Mouse (Mus musculus) intestine, embryonic 16.5 days (tissue): Measurements from ENCODE around the gene Slc8a1. TPM values are rescaled to one million over a fixed set of nuclear protein-coding genes. Genes with fewer than 3 reads are reported as not detected.

Source experiments
- ATAC-seq: fragments of 200-750 bp; cut with Nextera tagmentation; 2 replicates; pipeline ENCODE4 v1.8.0; 2017; ENCODE audit warnings: moderate TSS enrichment, moderate library complexity
- H3K27ac ChIP-seq: fragments of 300-500 bp; sonication (generic); 2 replicates; pipeline ENCODE4 v1.5.1; 2014; ENCODE audit warnings: mild to moderate bottlenecking, low read length
- H3K27me3 ChIP-seq: fragments of 300-500 bp; sonication (generic); replicated peaks from 2 replicates; pipeline ENCODE4 v1.6.1; 2014; ENCODE audit warnings: low read length, control low read depth, mixed read lengths; ENCODE audit not compliant: control insufficient read depth, insufficient read depth
- H3K36me3 ChIP-seq: fragments of 300-500 bp; sonication (generic); 2 replicates; pipeline ENCODE4 v1.6.1; 2014; ENCODE audit warnings: low read length, control low read depth; ENCODE audit not compliant: control insufficient read depth, insufficient read depth
- H3K4me1 ChIP-seq: fragments of 300-500 bp; sonication (generic); 2 replicates; pipeline ENCODE4 v1.6.1; 2014; ENCODE audit warnings: low read length, control low read depth, mixed read lengths; ENCODE audit not compliant: control insufficient read depth, insufficient read depth
- H3K4me2 ChIP-seq: fragments of 300-500 bp; sonication (generic); 2 replicates; pipeline ENCODE4 v1.6.1; 2014; ENCODE audit warnings: low read depth, low read length, control low read depth
- H3K4me3 ChIP-seq: fragments of 300-500 bp; sonication (generic); 2 replicates; pipeline ENCODE4 v1.5.1; 2014; ENCODE audit warnings: mild to moderate bottlenecking, low read length
- H3K9ac ChIP-seq: fragments of 300-500 bp; sonication (generic); 2 replicates; pipeline ENCODE4 v1.6.1; 2014; ENCODE audit warnings: low read depth, low read length
- H3K9me3 ChIP-seq: fragments of 300-500 bp; sonication (generic); 2 replicates; pipeline ENCODE4 v1.6.1; 2016; ENCODE audit warnings: low read length, control low read depth; ENCODE audit not compliant: control insufficient read depth
- WGBS: fragments of 180-500 bp; shearing (Covaris S2); extraction: QIAGEN DNeasy Blood & Tissue Kit; methylation state at CpG from one replicate; pipeline ENCODE4 v1.1.7; 2014; 5-methylcytosine and 5-hydroxymethylcytosine counted together
- polyA plus RNA-seq: library from polyadenylated mRNA; unstranded; fragments of >200 nt; fragmentation: Nextera tagmentation; extraction: Ambion mirVana; gene quantifications from 2 replicates; pipeline ENCODE4 v1.2.1, GENCODE M21; 2015

The Slc8a1 gene
- polyA plus RNA-seq, 1 experiment from 2014 or later = 3.6 TPM

- 83% methylated on average over 11 of the region's 11 CpGs for WGBS
These were observed 256.2 kb downstream of the Slc8a1 start for GRCm38 (mm10) chr17:81481843-81482490.

DNA sequence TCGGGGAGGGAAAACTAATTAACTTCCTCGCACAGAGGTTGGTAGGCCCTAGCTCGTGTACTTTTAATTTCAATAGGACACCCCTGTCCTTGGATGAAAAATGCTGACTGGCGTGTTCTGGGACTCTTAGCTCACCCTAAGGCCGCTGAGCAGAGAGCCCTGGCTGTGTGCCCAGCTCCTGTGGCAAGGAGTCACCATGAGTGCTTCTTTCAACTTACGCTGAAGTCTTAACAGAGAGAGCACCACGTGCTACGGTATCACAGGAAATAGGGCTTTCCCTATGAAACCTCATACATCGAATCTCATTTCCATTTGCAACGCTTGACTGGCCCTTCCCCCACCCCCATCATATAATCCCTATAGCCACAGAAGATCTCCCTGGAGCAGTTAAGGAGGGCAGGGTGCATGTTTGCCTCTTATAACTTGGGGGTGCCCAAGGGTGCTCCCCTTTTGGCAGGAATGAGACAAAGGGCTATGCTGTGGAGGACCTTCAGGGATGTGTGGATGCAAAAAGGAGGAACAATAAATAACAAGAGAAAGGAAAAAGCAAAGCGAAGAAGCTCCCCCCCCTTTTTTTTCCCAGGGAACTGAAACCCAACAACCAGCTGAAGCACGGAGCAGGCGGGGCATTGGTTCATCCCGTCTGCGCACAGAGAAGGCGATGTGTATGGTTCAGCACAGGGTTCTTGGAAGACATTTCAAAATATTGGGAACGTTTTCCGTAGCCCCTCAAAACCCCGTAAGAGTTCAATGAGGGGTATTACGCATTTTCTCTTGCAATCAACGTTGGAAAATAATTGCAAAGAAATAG is 257.6 kb downstream of the Slc8a1 start:
- Histone ChIP-seq H3K36me3 (no peaks in the 10 kb centered on the region), H3K27ac (no peak overlapping the region), H3K4me1 (no peaks in the 10 kb centered on the region), H3K4me3 (no peak overlapping the region), H3K4me2 (no peak overlapping the region), H3K27me3 (no peaks in the 10 kb centered on the region), H3K9ac (no peak overlapping the region), H3K9me3 (no peaks in the 10 kb centered on the region)
- peak; percentile 60 for ATAC-seq
- 71% methylated on average over 21 of the region's 21 CpGs for WGBS

More at GRCm38 (mm10) chr17:81481843-81482490, 256.2 kb downstream of the Slc8a1 start:
- no peak for ATAC-seq
- Histone ChIP-seq H3K27ac (no peak overlapping the region), H3K9ac (no peak overlapping the region), H3K9me3 (no peaks in the 10 kb centered on the region), H3K4me2 (no peak overlapping the region), H3K36me3 (no peaks in the 10 kb centered on the region), H3K4me3 (no peak overlapping the region), H3K4me1 (no peaks in the 10 kb centered on the region), H3K27me3 (no peaks in the 10 kb centered on the region)

DNA sequence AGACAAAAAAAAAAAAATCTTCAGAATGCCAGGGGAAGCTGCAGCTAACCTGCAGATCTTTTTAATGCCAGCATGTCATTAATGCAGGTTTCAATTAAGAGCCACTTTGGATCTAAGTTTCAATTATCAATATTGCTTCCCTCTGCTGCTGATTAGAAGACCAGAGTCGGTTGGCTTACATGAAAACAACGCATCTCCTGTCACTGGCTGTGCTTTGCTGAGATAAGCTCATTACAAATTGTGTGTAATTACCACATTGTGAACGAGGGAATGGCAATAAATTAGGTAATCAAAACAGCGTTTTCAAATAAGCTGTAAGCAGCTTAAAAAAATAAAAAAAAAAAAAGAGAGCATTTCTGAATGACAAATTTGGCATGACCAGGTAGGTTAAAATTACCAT is 258.4 kb downstream of the Slc8a1 start:
- no peaks in the 10 kb centered on the region for H3K27me3 ChIP-seq
- no peaks in the 10 kb centered on the region for H3K4me1 ChIP-seq
- H3K9me3 ChIP-seq = no peaks in the 10 kb centered on the region
- 59% methylated on average over 4 of the region's 4 CpGs for WGBS
- H3K4me2 ChIP-seq = no peak overlapping the region
- no peak overlapping the region for H3K4me3 ChIP-seq
- no peak overlapping the region for H3K9ac ChIP-seq
- no peak for ATAC-seq
- no peaks in the 10 kb centered on the region for H3K36me3 ChIP-seq
- no peak overlapping the region for H3K27ac ChIP-seq

DNA sequence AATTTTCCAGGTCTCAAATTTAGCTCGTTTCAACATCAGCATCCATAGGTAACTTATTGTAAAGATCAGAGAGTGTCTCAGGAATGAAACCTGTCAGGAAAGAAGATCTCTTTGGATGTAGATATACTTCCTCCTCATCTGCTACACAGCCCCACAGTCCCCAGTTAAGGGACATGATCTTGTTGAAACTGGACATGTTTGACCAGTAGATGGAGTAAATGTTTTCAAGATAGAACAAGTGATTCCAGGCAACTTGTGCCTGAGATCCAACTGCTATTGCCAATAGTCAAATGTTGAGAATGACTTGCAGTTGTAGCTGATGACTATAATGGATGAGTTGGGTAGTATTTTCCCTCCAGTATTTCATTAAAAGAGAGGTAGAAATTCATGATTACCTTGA is 260.8 kb downstream of the Slc8a1 start:
- Histone ChIP-seq H3K27me3 (no peaks in the 10 kb centered on the region), H3K27ac (no peak overlapping the region), H3K4me1 (no peaks in the 10 kb centered on the region), H3K9ac (no peak overlapping the region), H3K36me3 (no peaks in the 10 kb centered on the region), H3K9me3 (no peaks in the 10 kb centered on the region), H3K4me2 (no peak overlapping the region), H3K4me3 (no peak overlapping the region)
- no peak for ATAC-seq
- WGBS = 74% methylated on average over 1 of the region's 1 CpGs

DNA sequence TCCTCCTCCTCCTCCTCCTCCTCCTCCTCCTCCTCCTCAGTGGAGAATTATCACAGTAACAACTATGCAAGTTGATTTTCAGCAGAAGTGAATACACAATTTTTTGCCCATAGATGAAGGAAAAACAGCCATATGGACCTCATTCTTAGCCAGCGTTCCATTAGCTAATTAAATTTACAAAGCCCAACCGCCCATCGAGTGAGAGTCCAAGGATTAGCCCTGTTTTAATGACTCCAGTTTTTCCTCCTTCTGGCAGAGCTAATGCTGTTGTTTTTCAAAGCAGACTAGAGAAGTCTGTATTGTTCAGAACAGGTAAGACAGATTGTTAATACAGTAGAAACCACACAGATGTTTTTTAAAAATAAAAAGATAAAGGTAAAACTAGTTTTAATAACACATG is 264.8 kb downstream of the Slc8a1 start:
- WGBS = 73% methylated on average over 3 of the region's 3 CpGs
- no peaks in the 10 kb centered on the region for H3K36me3 ChIP-seq
- no peak overlapping the region for H3K4me2 ChIP-seq

GRCm38 (mm10) chr17:81468941-81469340 is 269.2 kb downstream of the Slc8a1 start:
- peak; percentile 56; the same call in 1 of the 2 replicates for ATAC-seq
- 60% methylated on average over 5 of the region's 5 CpGs for whole genome bisulfite sequencing

More for the DNA sequence above, 264.8 kb downstream of the Slc8a1 start:
- H3K4me3 ChIP-seq = no peak overlapping the region
- H3K4me1 ChIP-seq = peaks cover 3% of the 10 kb centered on the region; the same call in 1 of the 2 replicates
- no peaks in the 10 kb centered on the region for H3K9me3 ChIP-seq
- no peak overlapping the region for H3K27ac ChIP-seq
- ATAC-seq = no peak
- no peaks in the 10 kb centered on the region for H3K27me3 ChIP-seq
- no peak overlapping the region for H3K9ac ChIP-seq

GRCm38 (mm10) chr17:81459379-81459778 is 278.8 kb downstream of the Slc8a1 start:
- WGBS = 88% methylated on average over 3 of the region's 3 CpGs

More at GRCm38 (mm10) chr17:81468941-81469340, 269.2 kb downstream of the Slc8a1 start:
- no peaks in the 10 kb centered on the region for H3K9me3 ChIP-seq
- no peak overlapping the region for H3K9ac ChIP-seq
- H3K36me3 ChIP-seq = no peaks in the 10 kb centered on the region
- peaks cover 3% of the 10 kb centered on the region; the same call in 1 of the 2 replicates for H3K4me1 ChIP-seq
- no peaks in the 10 kb centered on the region for H3K27me3 ChIP-seq
- no peak overlapping the region for H3K27ac ChIP-seq
- H3K4me2 ChIP-seq = no peak overlapping the region
- H3K4me3 ChIP-seq = no peak overlapping the region

GRCm38 (mm10) chr17:81455977-81456376 is 282.2 kb downstream of the Slc8a1 start:
- 82% methylated on average over 7 of the region's 7 CpGs for WGBS
- H3K36me3 ChIP-seq = no peaks in the 10 kb centered on the region

More at GRCm38 (mm10) chr17:81459379-81459778, 278.8 kb downstream of the Slc8a1 start:
- H3K27me3 ChIP-seq = no peaks in the 10 kb centered on the region
- no peak overlapping the region for H3K27ac ChIP-seq
- H3K9me3 ChIP-seq = no peaks in the 10 kb centered on the region
- H3K9ac ChIP-seq = no peak overlapping the region
- H3K4me2 ChIP-seq = no peak overlapping the region
- no peaks in the 10 kb centered on the region for H3K4me1 ChIP-seq
- ATAC-seq = no peak
- H3K4me3 ChIP-seq = no peak overlapping the region
- no peaks in the 10 kb centered on the region for H3K36me3 ChIP-seq

GRCm38 (mm10) chr17:81455269-81455668 is 282.9 kb downstream of the Slc8a1 start:
- Histone ChIP-seq H3K27ac (no peak overlapping the region), H3K27me3 (no peaks in the 10 kb centered on the region), H3K4me2 (no peak overlapping the region), H3K4me3 (no peak overlapping the region), H3K4me1 (no peaks in the 10 kb centered on the region), H3K9me3 (no peaks in the 10 kb centered on the region), H3K9ac (no peak overlapping the region), H3K36me3 (no peaks in the 10 kb centered on the region)
- ATAC-seq = no peak
- 76% methylated on average over 3 of the region's 3 CpGs for whole genome bisulfite sequencing

More at GRCm38 (mm10) chr17:81455977-81456376, 282.2 kb downstream of the Slc8a1 start:
- no peak overlapping the region for H3K4me3 ChIP-seq
- no peak overlapping the region for H3K4me2 ChIP-seq
- H3K4me1 ChIP-seq = no peaks in the 10 kb centered on the region
- no peak for ATAC-seq
- no peaks in the 10 kb centered on the region for H3K27me3 ChIP-seq
- no peak overlapping the region for H3K9ac ChIP-seq
- H3K27ac ChIP-seq = no peak overlapping the region
- H3K9me3 ChIP-seq = no peaks in the 10 kb centered on the region
